Mouse (Mus musculus) layer of hippocampus, postnatal 14 days (tissue): ENCODE results near the gene Klf6. TPM values are rescaled to one million over a fixed set of nuclear protein-coding genes. Genes with fewer than 3 reads are reported as not detected.

Experiments used
- DNase-seq, 2 experiments: peaks; one replicate each; pipeline ENCODE4 v3.0.0; 2021 to 2022; ENCODE audit warnings: low spot score in 2 of 2, mixed read lengths in 1 of 2
- long read RNA-seq, 2 experiments: library from polyadenylated mRNA; stranded (forward); transcript quantifications; one replicate each; pipeline ENCODE4 v2.0.0; 2021
- total RNA-seq, 2 experiments: library from RNA; stranded (reverse); gene quantifications; 2 replicates each; pipeline ENCODE4 v1.2.3; 2021

Klf6 gene
- total RNA-seq: 10 to 100 TPM; 29.9 to 38.2 TPM
- long read RNA-seq, experiment 1, full-length matches to known transcripts: 13 of 18 reads
- long read RNA-seq, experiment 1, partial matches to known transcripts: 0 of 18 reads
- long read RNA-seq, experiment 1, other reads (novel, unspliced or antisense): 5 of 18 reads
- long read RNA-seq, experiment 2, full-length matches to known transcripts: 14 of 19 reads
- long read RNA-seq, experiment 2, partial matches to known transcripts: 0 of 19 reads
- long read RNA-seq, experiment 2, other reads (novel, unspliced or antisense): 5 of 19 reads

DNA sequence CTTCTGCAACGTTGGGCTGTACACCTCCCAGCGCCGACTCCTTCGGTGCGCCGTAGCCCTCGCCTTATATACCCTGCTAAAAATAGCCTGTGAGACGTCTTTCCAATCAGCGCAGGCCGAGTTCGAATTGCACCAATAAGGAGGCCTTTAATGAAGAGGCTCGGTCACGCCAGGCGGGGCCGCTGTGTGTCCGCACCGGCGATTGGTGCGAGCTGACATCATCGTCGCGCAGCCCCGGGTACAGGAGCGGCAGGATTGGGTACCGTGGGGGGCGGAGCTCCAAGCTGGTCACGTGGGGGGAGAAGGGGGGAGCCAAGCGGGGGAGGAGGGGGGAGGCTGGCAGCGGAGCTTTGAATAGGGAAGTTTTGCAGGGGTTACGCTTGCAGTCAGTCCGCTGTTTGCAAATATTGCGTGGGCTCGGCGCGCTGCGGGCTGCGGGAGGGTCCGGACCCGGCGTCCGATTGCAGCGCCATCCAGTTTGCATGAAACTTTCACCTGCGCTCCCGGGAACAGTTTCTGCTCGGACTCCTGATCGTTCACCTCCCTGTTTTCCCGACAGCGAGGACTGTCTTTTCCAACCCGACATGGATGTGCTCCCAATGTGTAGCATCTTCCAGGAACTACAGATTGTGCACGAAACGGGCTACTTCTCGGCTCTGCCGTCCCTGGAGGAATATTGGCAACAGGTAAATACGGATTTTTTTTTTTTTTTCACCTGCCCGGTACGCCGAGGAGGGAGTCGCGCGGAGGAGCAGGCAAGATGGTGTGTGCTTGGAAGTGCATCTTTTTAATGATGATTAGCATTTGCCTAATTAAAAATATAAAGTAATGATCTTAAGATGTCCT is at the start of gene Klf6:
Klf6 (plus strand) TSS at position 326 of the 846 bp plus-strand sequence.
- DNase-seq: peak; percentile 100

DNA sequence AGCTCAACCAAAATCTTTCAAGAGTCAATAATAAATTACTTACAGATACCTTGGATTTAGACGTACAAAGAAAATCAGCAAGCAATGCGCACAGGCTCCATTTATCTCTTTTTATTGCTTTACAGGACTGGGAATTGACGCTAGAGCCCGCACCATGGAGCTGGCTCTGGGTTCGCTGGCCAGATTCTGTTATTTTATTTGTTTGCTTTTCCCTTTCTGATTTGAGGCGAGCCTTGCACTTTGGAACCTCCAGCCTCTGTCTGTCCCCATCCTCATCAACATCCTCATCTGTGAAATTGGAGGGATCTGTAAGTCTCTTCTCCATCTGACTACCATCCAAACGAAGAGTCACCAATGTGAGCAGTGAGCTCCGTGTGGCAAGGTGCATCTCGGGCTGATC is 47.8 kb upstream of the Klf6 start:
- no peak for DNase-seq

GRCm38 (mm10) chr13:5817250-5817649 is 44.0 kb upstream of the Klf6 start:
- DNase-seq: no peak

GRCm38 (mm10) chr13:5819173-5819572 is 42.1 kb upstream of the Klf6 start:
- no peak for DNase-seq

DNA sequence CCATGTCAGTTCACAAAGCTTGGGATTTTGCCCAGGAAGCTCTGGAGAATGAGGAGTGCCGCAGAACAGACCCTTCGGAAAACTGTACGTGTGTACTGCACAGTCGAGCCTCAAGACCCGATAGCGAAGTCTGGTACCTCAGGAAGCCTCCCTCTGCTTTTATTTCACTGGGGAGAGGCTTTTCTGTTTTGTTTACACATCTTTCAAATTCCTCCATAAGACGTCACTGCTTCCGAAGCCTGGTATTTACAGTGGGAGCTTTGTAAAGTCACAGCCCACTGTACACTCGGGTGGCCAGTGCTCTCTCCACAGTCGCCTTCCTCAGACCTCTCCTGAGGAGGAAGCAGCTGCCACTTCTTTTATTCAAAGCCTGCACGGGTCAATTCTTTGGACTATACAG is 38.7 kb upstream of the Klf6 start:
- DNase-seq: no peak

DNA sequence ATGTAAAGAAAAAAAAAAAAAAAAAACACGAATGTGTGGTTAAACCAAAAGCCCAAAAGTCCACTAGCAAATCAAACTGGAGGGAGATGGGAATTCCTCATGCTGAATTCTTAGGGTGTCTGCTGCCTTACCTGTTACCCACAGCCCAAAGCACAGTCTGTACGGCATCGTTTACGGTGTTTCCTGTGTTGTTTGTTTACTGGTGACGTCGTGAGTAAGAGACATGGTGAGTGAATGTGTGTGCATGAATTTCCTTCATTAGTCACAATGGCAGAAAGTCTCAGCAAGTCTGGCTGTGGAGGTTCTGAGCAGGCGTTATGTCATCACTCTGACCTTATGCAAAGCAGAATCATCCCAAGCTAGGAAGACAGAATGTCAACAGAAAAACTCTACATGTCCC is 38.1 kb upstream of the Klf6 start:
- DNase-seq: no peak

DNA sequence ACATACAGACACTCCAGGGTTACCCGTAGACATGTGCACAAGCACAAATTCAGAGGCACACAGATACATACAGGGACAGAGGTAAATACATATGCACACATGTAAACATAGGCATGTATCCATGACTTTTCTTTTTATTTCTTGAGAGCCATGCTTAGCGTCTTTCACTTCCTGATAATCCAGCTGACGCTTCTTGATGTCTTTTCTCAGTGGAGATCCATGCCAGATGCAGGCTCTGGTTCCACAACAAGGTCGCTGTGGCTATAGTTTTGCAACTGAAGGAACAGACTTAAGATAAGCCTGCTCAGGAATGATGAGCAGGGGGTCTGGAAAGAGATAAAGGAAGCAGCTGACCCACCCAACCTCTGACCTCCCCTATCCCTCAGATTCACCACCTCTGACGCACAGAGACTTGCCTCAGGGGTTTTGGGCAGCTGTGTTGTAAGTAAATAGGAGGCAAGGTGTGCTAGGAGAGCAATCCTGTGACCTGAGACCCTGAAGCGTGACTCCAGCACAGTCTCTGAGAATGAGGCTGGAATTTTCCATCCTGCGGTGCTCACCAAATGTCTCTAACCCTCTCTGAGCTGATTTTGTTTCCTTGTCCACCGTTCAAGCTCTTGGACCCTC is 37.0 kb upstream of the Klf6 start:
- DNase-seq: no peak

DNA sequence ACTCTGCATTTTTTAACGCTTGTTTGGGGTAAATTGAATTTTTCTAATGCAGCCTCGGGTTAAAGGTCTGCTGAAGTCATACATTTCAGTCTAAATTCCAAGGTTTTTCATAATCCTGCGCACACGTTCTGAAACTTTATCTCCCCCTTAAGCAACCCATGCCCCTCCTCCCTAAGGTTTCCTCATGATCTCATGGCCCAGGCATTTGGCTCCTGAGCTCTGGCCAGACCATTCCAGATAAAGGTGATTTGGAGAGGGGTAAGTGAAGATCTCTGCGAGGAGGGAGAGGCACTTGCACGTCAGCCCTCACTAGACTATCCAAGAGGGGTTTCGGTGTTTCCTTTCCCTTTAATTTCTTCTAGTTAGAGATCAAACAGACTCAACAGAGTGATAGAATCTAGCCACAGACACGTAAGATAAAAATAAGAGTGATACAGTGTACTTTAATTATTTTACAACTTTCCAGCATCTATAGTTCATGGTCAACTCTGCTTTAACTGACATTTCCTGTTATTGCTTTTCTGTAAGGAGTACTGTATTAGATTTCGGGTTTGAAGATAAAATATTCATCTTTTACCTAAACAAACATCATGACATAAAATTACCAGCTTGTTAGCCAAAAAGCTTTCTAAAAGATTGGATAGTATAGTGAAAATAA is 35.0 kb upstream of the Klf6 start:
- no peak for DNase-seq

DNA sequence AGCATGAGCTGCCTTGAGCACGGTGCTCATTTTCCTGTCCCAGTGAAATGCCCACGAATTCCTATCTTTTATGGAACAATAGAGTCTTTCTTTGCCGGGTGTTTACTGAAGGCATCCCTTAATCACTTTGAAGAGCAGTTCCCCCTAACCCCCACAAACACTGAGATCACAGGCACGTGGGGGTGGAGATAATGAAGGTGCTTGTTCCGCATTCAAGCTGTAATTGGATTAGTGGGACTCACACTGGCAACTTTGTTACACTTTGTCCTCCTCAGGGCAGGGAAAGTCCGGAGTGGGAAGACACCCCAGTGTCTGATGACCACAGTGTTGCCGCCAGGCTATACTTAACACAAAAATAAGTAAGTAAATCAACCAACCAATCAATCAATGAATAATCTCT is 29.3 kb upstream of the Klf6 start:
- DNase-seq: no peak

DNA sequence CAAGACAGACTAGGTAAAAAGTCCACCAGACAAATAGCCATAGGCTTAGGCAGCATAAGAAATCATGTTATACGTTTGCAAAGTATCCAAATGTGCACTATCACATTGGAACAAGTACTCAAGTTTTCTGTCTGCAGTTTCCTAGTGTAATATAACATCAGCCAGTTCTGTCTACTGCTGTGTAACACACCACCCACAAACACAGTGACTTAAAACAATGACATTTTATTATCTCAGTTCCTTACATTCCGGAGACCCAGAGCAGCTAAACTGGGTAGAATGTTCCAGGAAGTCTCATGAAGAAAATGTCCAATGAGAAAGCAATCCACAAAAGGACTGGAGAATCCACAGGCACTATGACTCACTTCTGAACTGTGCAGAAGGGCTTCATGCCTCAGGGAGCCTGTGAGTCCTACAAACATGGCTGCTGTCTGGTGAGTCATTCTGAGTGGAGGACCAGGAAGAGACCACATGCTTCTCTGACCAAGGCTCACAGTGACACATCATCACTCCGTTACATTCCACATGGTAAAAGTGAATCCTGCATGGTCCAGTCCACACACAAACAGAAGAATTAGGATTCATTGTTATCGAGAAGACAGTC is 24.0 kb upstream of the Klf6 start:
- no peak for DNase-seq

GRCm38 (mm10) chr13:5841418-5841817 is 19.9 kb upstream of the Klf6 start:
- no peak for DNase-seq

DNA sequence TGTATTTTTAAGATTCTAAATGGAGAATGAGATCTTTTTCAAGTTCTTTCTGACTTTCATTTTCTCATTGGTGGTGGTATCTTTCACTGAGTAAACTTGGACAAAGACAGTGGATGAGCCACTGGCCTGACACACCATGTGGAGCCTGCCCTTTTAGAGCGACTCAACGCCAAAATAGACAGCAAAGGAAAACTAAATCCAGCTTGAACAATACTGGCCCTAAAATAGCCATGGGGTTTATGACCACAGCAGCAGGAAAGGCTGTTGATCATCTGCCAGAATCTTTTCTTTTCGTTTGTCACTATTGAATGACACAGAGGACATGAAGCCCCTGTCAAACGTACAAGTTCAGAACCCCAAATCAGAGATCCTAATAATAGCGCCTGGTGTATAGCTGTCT is 18.4 kb upstream of the Klf6 start:
- DNase-seq: no peak

DNA sequence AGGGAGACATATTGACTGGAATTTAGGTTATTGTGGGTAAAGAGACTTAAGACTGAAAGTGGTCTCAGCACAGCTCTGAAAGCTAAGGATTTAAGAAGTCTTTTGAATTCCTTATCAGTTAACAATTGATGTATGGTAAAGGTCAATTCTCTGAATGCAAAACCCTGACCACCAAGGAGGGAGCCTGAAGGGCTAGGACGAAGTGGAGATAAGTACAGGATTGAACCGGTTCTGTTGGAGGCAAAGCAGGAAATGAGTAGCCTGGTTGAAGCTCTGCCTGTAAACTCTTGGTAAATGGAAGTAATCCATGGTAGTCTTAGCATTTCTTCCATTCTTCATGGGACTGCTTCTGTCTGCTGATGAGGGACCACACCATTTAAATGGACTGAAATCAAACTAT is 17.5 kb upstream of the Klf6 start:
- DNase-seq: no peak

GRCm38 (mm10) chr13:5844338-5844737 is 16.9 kb upstream of the Klf6 start:
- DNase-seq: no peak

GRCm38 (mm10) chr13:5845161-5845590 is 16.1 kb upstream of the Klf6 start:
- no peak for DNase-seq

DNA sequence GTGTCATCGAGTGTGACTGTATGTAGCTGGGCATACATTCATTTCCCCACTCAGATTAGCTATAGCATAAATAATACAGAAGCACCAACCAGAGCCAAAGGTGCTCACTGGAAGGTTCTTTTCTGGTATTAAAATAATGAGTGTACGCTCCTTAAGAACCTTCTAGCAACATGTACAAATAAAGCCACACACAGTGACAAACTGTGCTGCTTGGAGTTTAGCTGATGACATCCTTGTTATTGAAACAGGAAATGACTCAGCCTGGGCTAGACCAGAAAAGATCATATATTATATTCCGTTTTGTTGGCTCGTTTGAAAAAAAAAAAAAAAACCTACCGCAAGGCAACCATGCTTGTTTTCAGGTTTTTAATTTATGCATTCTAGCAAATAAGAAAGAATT is 15.7 kb upstream of the Klf6 start:
- no peak for DNase-seq

GRCm38 (mm10) chr13:5846860-5847259 is 14.4 kb upstream of the Klf6 start:
- no peak for DNase-seq

DNA sequence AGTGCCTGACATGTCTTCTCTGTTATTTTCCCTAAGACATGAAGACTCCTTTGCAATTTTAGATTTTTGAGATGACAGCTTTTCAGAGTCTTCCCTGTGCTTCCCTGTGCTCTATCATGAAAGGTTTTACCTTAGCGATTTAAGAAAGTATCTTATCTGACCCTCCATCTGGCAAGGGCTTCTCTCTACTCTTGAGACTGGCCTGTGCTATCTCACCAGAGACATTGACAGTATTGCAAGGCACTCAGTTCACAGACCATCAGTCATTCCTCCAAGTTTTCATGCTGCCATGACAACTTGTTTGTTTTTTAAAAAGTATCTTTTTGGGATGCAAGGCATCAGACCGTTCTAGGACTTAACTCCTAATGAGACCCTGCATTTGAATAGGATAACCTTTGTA is 13.5 kb upstream of the Klf6 start:
- no peak for DNase-seq

DNA sequence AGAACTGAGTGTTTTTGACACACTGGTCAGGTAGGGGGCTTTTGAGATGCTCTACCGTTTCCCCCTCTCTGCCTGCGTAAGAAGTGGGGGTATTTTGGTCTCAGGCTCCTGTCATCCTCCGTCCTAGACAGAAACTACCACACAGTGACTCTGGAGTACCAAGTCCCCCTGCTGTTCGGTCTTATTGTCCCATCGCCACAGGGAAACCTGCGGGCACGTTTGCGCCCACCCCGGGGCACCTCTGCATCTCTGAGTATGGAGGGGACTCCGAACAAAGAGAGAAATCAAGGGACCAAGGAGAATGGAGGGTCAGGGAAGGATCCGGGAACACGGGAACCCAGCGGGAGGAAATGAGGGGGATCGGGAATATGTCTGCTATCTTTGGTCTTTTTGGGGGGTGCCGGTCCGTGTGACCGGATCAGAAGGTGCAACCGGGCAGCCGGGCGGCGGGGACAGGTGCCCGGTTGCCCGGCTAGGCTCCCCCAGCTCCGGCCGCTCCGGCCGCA is 578 bp upstream of the Klf6 start:
- DNase-seq: peak in 1 of 2 experiments; percentile 57

GRCm38 (mm10) chr13:5862003-5862625 is 832 bp downstream of the Klf6 start:
- peak in 1 of 2 experiments; percentile 42 for DNase-seq
